Mouse (Mus musculus) frontal cortex, postnatal 14 days (tissue): ENCODE results near the gene Plekha6.

ENCODE experiments used
- DNase-seq, 2 experiments: peaks; one replicate each; pipeline ENCODE4 v3.0.0; 2022; ENCODE audit warnings: low spot score in 2 of 2

Gene Plekha6

GRCm38 (mm10) chr1:133146014-133147009, 17.7 kb upstream of the Plekha6 start:
- no peak for DNase-seq

- DNase-seq, result no peak
These were observed 16.7 kb upstream of the Plekha6 start for GRCm38 (mm10) chr1:133147324-133147723.

- DNase-seq, result no peak
These were observed 15.9 kb upstream of the Plekha6 start for GRCm38 (mm10) chr1:133148122-133148521.

- DNase-seq, result no peak
These were observed 13.5 kb upstream of the Plekha6 start for GRCm38 (mm10) chr1:133150556-133150955.

- DNase-seq, result no peak
These were observed 11.8 kb upstream of the Plekha6 start for GRCm38 (mm10) chr1:133152213-133152612.

- no peak for DNase-seq
These were observed 8.7 kb upstream of the Plekha6 start for GRCm38 (mm10) chr1:133155270-133155669.

GRCm38 (mm10) chr1:133159128-133159564, 4.9 kb upstream of the Plekha6 start:
- DNase-seq, result peak in 1 of 2 experiments; percentile 36

- DNase-seq, result no peak
These were observed 2.5 kb upstream of the Plekha6 start for GRCm38 (mm10) chr1:133161559-133161958.

- no peak for DNase-seq
These were observed 2.0 kb upstream of the Plekha6 start for GRCm38 (mm10) chr1:133162046-133162445.

- no peak for DNase-seq
These were observed 1.0 kb upstream of the Plekha6 start for GRCm38 (mm10) chr1:133162981-133163380.

GRCm38 (mm10) chr1:133164591-133165011, 591 bp downstream of the Plekha6 start:
- no peak for DNase-seq

GRCm38 (mm10) chr1:133165111-133165510, 1.1 kb downstream of the Plekha6 start:
- no peak for DNase-seq

- DNase-seq, result no peak
These were observed 4.5 kb downstream of the Plekha6 start for GRCm38 (mm10) chr1:133168318-133169060.

- no peak for DNase-seq
These were observed 6.2 kb downstream of the Plekha6 start for GRCm38 (mm10) chr1:133170196-133170595.

- DNase-seq, result no peak
These were observed 7.3 kb downstream of the Plekha6 start for GRCm38 (mm10) chr1:133171357-133171756.

- DNase-seq, result no peak
These were observed 11.1 kb downstream of the Plekha6 start for GRCm38 (mm10) chr1:133175150-133175549.

- DNase-seq, result peak in 1 of 2 experiments; percentile 53
These were observed 13.6 kb downstream of the Plekha6 start for GRCm38 (mm10) chr1:133177480-133178172.

GRCm38 (mm10) chr1:133178732-133179440, 14.9 kb downstream of the Plekha6 start:
- DNase-seq, result peak in 1 of 2 experiments; percentile 40

- peak; percentile 81 to 84 for DNase-seq
These were observed 17.3 kb downstream of the Plekha6 start for GRCm38 (mm10) chr1:133181072-133182015.
